Mouse (Mus musculus) kidney, embryonic 15.5 days (tissue): ENCODE results near the gene Otud7a. TPM values are rescaled to one million over a fixed set of nuclear protein-coding genes. Genes with fewer than 3 reads are reported as not detected.

Source experiments
- ATAC-seq: fragments of 200-750 bp; cut with Nextera tagmentation; replicated peaks from 2 replicates; pipeline ENCODE4 v1.8.0; 2017; ENCODE audit warnings: moderate TSS enrichment; ENCODE audit not compliant: low FRiP score
- H3K27ac ChIP-seq: fragments of 300-500 bp; sonication (generic); 2 replicates; pipeline ENCODE4 v1.5.1; 2015; ENCODE audit warnings: mild to moderate bottlenecking, inconsistent platforms
- H3K27me3 ChIP-seq: fragments of 300-500 bp; sonication (generic); 2 replicates; pipeline ENCODE4 v1.6.1; 2015; ENCODE audit warnings: inconsistent platforms
- H3K36me3 ChIP-seq: fragments of 300-500 bp; sonication (generic); 2 replicates; pipeline ENCODE4 v1.6.1; 2015; ENCODE audit warnings: inconsistent platforms
- H3K4me1 ChIP-seq: fragments of 300-500 bp; sonication (generic); 2 replicates; pipeline ENCODE4 v1.6.1; 2015; ENCODE audit warnings: inconsistent platforms
- H3K4me2 ChIP-seq: fragments of 300-500 bp; sonication (generic); 2 replicates; pipeline ENCODE4 v1.6.1; 2015; ENCODE audit warnings: moderate library complexity, mild to moderate bottlenecking, inconsistent platforms
- H3K4me3 ChIP-seq: fragments of 300-500 bp; sonication (generic); replicated peaks from 2 replicates; pipeline ENCODE4 v1.5.1; 2015; ENCODE audit warnings: mild to moderate bottlenecking, inconsistent platforms
- H3K9ac ChIP-seq: fragments of 300-500 bp; sonication (generic); 2 replicates; pipeline ENCODE4 v1.6.1; 2015; ENCODE audit warnings: mild to moderate bottlenecking, inconsistent platforms
- H3K9me3 ChIP-seq: fragments of 300-500 bp; sonication (generic); replicated peaks from 2 replicates; pipeline ENCODE4 v1.6.1; 2016; ENCODE audit warnings: inconsistent platforms
- WGBS: fragments of 180-500 bp; shearing (Covaris S2); methylation state at CpG from one replicate; pipeline ENCODE4 v1.1.7; 2015; ENCODE audit warnings: mixed read lengths; 5-methylcytosine and 5-hydroxymethylcytosine counted together
- polyA plus RNA-seq: library from polyadenylated mRNA; unstranded; fragments of >200 nt; fragmentation: Nextera tagmentation; extraction: Ambion mirVana; gene quantifications from 2 replicates; pipeline ENCODE4 v1.2.1, GENCODE M21; 2015

Gene Otud7a
- polyA plus RNA-seq, 1 experiment from 2014 or later, result 0.14 TPM

- no peaks in the 10 kb centered on the region for H3K36me3 ChIP-seq
- no peaks in the 10 kb centered on the region for H3K4me1 ChIP-seq
- H3K9ac ChIP-seq, result no peak overlapping the region
- no peak overlapping the region for H3K4me3 ChIP-seq
- no peak overlapping the region for H3K4me2 ChIP-seq
- no peak overlapping the region for H3K27ac ChIP-seq
- H3K27me3 ChIP-seq, result no peaks in the 10 kb centered on the region
- H3K9me3 ChIP-seq, result no peaks in the 10 kb centered on the region
- no peak for ATAC-seq
- WGBS, result 93% methylated on average over 2 of the region's 2 CpGs
These were observed 63.5 kb downstream of the Otud7a start for GRCm38 (mm10) chr7:63508079-63508478.

- Histone ChIP-seq H3K4me2 (no peak overlapping the region), H3K9me3 (no peaks in the 10 kb centered on the region), H3K9ac (no peak overlapping the region), H3K4me1 (no peaks in the 10 kb centered on the region), H3K27me3 (no peaks in the 10 kb centered on the region), H3K36me3 (no peaks in the 10 kb centered on the region), H3K4me3 (no peak overlapping the region), H3K27ac (no peak overlapping the region)
- 79% methylated on average over 1 of the region's 1 CpGs for WGBS
- no peak for ATAC-seq
These were observed 65.3 kb downstream of the Otud7a start for GRCm38 (mm10) chr7:63509825-63510224.

- Histone ChIP-seq H3K36me3 (no peaks in the 10 kb centered on the region), H3K4me1 (no peaks in the 10 kb centered on the region), H3K9ac (no peak overlapping the region), H3K4me2 (no peak overlapping the region), H3K27ac (no peak overlapping the region), H3K27me3 (no peaks in the 10 kb centered on the region), H3K9me3 (no peaks in the 10 kb centered on the region), H3K4me3 (no peak overlapping the region)
- no peak for ATAC-seq
These were observed 66.9 kb downstream of the Otud7a start for GRCm38 (mm10) chr7:63511458-63511857.

GRCm38 (mm10) chr7:63512561-63512960, 68.0 kb downstream of the Otud7a start:
- no peaks in the 10 kb centered on the region for H3K27me3 ChIP-seq
- no peaks in the 10 kb centered on the region for H3K36me3 ChIP-seq
- H3K27ac ChIP-seq, result no peak overlapping the region
- no peaks in the 10 kb centered on the region for H3K9me3 ChIP-seq
- H3K4me3 ChIP-seq, result no peak overlapping the region
- H3K4me1 ChIP-seq, result no peaks in the 10 kb centered on the region
- H3K4me2 ChIP-seq, result no peak overlapping the region
- no peak for ATAC-seq
- whole genome bisulfite sequencing, result 72% methylated on average over 2 of the region's 2 CpGs
- no peak overlapping the region for H3K9ac ChIP-seq

- no peaks in the 10 kb centered on the region for H3K36me3 ChIP-seq
These were observed 71.8 kb downstream of the Otud7a start for GRCm38 (mm10) chr7:63516141-63516895.

GRCm38 (mm10) chr7:63520299-63520698, 75.7 kb downstream of the Otud7a start:
- ATAC-seq, result no peak
- no peak overlapping the region for H3K4me3 ChIP-seq
- H3K9ac ChIP-seq, result no peak overlapping the region
- H3K4me1 ChIP-seq, result no peaks in the 10 kb centered on the region
- WGBS, result 68% methylated on average over 1 of the region's 1 CpGs
- no peaks in the 10 kb centered on the region for H3K36me3 ChIP-seq
- no peaks in the 10 kb centered on the region for H3K27me3 ChIP-seq
- H3K27ac ChIP-seq, result no peak overlapping the region
- no peak overlapping the region for H3K4me2 ChIP-seq
- H3K9me3 ChIP-seq, result no peaks in the 10 kb centered on the region

More at GRCm38 (mm10) chr7:63516141-63516895, 71.8 kb downstream of the Otud7a start:
- no peaks in the 10 kb centered on the region for H3K4me1 ChIP-seq
- H3K9me3 ChIP-seq, result no peaks in the 10 kb centered on the region
- no peak overlapping the region for H3K4me2 ChIP-seq
- H3K27ac ChIP-seq, result no peak overlapping the region
- WGBS, result 86% methylated on average over 5 of the region's 5 CpGs
- no peak overlapping the region for H3K9ac ChIP-seq
- no peak for ATAC-seq
- H3K4me3 ChIP-seq, result no peak overlapping the region
- no peaks in the 10 kb centered on the region for H3K27me3 ChIP-seq

- no peak overlapping the region for H3K4me3 ChIP-seq
- H3K27me3 ChIP-seq, result no peaks in the 10 kb centered on the region
- no peak overlapping the region for H3K9ac ChIP-seq
- no peaks in the 10 kb centered on the region for H3K9me3 ChIP-seq
- no peaks in the 10 kb centered on the region for H3K4me1 ChIP-seq
- 65% methylated on average over 3 of the region's 3 CpGs for WGBS
- no peak for ATAC-seq
- H3K36me3 ChIP-seq, result no peaks in the 10 kb centered on the region
- H3K4me2 ChIP-seq, result no peak overlapping the region
- H3K27ac ChIP-seq, result no peak overlapping the region
These were observed 77.9 kb downstream of the Otud7a start for GRCm38 (mm10) chr7:63522403-63522802.

DNA sequence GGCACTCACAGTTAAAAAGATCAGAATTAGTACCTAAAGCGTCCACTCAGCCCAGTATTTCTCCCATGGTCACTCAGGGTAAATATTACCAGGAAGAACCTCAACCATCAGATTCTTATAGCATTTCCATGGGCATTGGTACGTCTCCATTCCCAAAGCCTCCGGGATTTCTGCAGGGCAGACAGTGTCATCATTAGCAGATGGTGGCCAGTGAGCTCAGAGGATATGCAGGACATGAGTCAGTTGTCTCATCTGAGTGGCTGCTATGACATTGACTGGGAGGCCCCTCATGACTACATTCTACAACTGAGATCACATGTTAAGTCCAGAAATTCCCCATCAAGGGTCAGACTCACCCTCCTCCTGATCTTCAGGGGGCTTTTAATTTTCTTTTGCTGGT, 78.5 kb downstream of the Otud7a start:
- Histone ChIP-seq H3K4me3 (no peak overlapping the region), H3K36me3 (no peaks in the 10 kb centered on the region), H3K9me3 (no peaks in the 10 kb centered on the region), H3K27me3 (no peaks in the 10 kb centered on the region), H3K4me2 (no peak overlapping the region), H3K4me1 (no peaks in the 10 kb centered on the region), H3K9ac (no peak overlapping the region), H3K27ac (no peak overlapping the region)
- no peak for ATAC-seq
- WGBS, result 91% methylated on average over 3 of the region's 3 CpGs

DNA sequence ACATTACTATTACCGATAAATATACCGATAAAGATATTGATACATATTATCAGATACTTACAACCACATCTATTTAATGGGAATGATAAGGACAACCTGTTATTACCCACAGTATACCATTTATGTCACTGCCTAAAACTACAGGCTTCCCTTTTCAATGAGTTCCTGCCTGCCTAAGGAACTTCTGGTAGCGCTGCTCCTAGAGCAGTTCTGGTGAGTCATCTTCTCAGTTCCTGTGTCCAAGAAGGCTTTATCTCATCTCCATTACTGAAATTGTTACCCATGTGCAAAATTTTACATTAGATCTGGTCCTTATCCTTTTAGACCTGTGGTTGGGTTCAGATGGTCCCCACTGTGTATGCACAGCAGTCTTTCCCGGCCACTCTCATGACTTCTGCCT, 95.7 kb downstream of the Otud7a start:
- no peaks in the 10 kb centered on the region for H3K27me3 ChIP-seq
- no peak overlapping the region for H3K4me2 ChIP-seq
- WGBS, result 95% methylated on average over 4 of the region's 4 CpGs
- no peaks in the 10 kb centered on the region for H3K36me3 ChIP-seq
- no peaks in the 10 kb centered on the region for H3K9me3 ChIP-seq
- H3K4me3 ChIP-seq, result no peak overlapping the region
- no peak overlapping the region for H3K27ac ChIP-seq
- no peaks in the 10 kb centered on the region for H3K4me1 ChIP-seq
- no peak overlapping the region for H3K9ac ChIP-seq
- no peak for ATAC-seq

DNA sequence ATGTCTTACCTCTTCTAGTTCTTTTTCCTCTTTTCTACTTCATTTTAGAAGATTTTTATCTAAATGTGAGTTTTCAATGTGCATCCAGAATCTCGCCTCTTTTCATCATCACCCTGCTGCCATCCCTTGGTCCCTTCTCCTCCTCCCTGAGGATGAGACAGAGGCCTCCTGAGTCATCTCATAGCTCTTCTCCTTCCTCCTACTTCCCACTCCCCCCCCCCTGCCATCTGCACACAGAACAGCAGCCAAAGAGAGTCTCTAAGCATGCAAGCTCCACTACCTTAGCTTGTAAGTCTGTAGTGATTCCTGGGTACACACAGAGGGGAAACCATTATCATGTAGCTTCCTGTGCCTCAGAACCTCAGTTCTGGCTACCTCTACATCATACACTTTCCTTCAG, 109.9 kb downstream of the Otud7a start:
- 81% methylated on average over 1 of the region's 1 CpGs for WGBS

DNA sequence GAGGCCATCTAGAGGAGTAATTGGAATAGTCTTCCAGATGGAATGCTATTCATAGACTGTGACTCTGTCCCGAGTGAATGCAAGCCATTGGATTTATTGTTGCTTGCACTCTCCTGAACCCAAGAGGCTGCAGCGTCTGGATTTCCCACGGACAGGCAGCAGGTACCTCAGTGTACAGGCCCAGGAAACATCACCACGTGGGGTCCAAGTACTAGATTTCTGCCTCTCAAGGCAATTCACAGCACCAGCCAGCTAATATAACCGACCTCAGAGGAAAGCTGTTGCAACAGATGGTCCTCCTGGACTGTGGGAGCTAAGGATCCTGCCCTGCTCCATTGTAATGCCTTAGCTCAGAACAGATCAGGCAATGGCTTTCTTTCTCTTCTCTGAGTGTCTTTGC, 111.8 kb downstream of the Otud7a start:
- 53% methylated on average over 5 of the region's 5 CpGs for WGBS
- Histone ChIP-seq H3K4me1 (no peaks in the 10 kb centered on the region), H3K9me3 (no peaks in the 10 kb centered on the region), H3K27ac (no peak overlapping the region), H3K4me2 (no peak overlapping the region), H3K27me3 (no peaks in the 10 kb centered on the region), H3K4me3 (no peak overlapping the region), H3K36me3 (no peaks in the 10 kb centered on the region), H3K9ac (no peak overlapping the region)
- ATAC-seq, result no peak

More for the DNA sequence above, 109.9 kb downstream of the Otud7a start:
- no peaks in the 10 kb centered on the region for H3K36me3 ChIP-seq
- H3K27me3 ChIP-seq, result no peaks in the 10 kb centered on the region
- H3K27ac ChIP-seq, result no peak overlapping the region
- no peak overlapping the region for H3K9ac ChIP-seq
- H3K9me3 ChIP-seq, result no peaks in the 10 kb centered on the region
- H3K4me3 ChIP-seq, result no peak overlapping the region
- H3K4me2 ChIP-seq, result no peak overlapping the region
- no peak for ATAC-seq
- H3K4me1 ChIP-seq, result no peaks in the 10 kb centered on the region

DNA sequence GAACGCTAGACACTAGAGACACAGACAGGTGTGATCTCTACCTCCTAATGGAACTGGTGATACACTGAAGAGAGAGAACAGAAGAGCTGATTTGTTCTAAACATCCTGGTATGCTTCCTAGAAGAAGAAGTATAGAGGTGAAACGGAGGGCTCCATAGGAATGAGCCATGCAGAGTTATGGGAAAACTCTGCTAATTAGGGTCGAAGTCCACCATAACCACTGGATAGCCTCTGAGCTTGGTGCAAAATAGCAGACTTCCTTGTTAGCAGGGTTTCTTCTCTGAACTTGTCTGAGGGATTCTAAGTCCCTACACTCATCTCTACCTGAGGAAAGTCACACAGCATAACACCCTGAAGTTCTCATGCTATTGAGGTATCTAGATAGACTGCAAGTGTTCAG, 114.4 kb downstream of the Otud7a start:
- no peak overlapping the region for H3K27ac ChIP-seq
- H3K4me2 ChIP-seq, result no peak overlapping the region
- ATAC-seq, result no peak
- no peak overlapping the region for H3K9ac ChIP-seq
- H3K4me1 ChIP-seq, result no peaks in the 10 kb centered on the region
- H3K9me3 ChIP-seq, result no peaks in the 10 kb centered on the region
- H3K36me3 ChIP-seq, result no peaks in the 10 kb centered on the region
- WGBS, result 82% methylated on average over 3 of the region's 3 CpGs
- no peak overlapping the region for H3K4me3 ChIP-seq
- no peaks in the 10 kb centered on the region for H3K27me3 ChIP-seq

DNA sequence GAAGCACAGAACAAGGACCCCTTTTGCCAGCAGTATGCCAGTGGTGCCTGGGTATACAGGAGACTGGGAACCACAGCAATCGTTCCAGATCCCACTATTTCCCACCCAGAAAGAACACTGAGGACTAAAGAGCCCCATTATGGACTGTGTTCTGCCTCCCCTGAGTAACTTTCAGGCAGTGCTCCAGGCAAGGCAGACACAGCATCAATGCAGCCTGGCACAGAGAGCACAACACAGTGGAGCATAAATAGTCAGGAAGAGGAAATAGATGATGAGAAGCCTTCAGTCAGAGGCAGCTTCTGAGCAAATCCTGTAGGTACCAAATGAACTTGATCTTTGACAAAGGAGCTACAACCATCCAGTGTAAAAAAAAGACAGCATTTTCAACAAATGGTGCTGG, 115.1 kb downstream of the Otud7a start:
- H3K27ac ChIP-seq, result no peak overlapping the region
- no peak overlapping the region for H3K9ac ChIP-seq
- no peak for ATAC-seq
- 91% methylated on average over 1 of the region's 1 CpGs for WGBS
- H3K4me3 ChIP-seq, result no peak overlapping the region
- no peaks in the 10 kb centered on the region for H3K9me3 ChIP-seq
- no peaks in the 10 kb centered on the region for H3K4me1 ChIP-seq
- H3K36me3 ChIP-seq, result no peaks in the 10 kb centered on the region
- no peak overlapping the region for H3K4me2 ChIP-seq
- H3K27me3 ChIP-seq, result no peaks in the 10 kb centered on the region
